Mouse (Mus musculus) olfactory bulb, adult 2 months (tissue): ENCODE measurements at regions not wholly inside any gene's neighbourhood (a gene's known extent, or its start where the extent isn't known, plus 50 kb on each side); places are given as distances from the start of the nearest gene placed in this dataset.

Experiments used
- CTCF ChIP-seq: fragments of 200-500 bp; IDR thresholded peaks from 2 replicates; pipeline ENCODE4 v1.5.1; 2012; ENCODE audit warnings: low read depth, mild to moderate bottlenecking, low read length, moderate library complexity; ENCODE audit not compliant: insufficient read depth
- POLR2A ChIP-seq: fragments of 200-500 bp; IDR thresholded peaks from 2 replicates; pipeline ENCODE4 v1.6.1; 2012; ENCODE audit warnings: mild to moderate bottlenecking, low read depth, low read length, moderate library complexity; ENCODE audit not compliant: insufficient read depth

DNA sequence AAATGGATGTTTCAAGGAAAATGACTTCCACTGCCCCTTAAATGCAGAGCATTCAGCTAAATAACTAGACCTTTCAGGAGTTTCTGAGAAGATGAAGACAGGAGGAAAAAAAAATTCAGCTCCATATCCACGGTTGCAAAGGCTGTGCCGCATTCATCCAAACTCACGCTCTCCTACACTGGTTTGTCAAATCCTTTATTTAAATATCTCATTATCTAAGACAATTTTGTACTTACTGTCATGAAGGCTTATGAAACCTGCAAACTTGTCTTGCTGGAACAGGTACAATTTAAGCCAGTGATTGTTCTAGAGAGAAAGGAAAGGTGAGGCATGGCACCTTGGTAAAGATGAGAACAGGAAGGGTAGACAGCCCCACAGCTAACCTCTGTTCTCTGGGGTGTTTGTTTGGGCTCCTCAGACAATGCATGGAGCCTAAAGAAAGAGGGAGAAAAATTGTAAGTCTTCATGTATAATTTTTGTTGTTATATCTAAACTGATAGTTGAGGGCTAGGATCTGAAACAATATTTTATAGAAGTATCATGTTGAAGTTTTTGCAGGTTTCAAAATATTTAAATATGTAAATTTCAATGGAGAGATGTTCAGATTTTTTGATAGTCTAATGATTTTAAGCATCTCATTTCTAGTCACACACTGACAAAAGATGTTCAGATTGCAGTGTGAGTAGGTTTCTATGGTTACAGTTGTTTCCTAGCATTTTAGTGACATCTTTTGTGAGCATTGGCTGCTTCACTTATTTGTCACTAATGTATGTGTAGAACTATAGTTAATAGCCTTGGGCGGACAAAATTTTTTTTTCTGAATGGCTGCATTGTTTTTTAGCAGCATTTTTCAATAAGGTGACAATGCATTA, 321.2 kb upstream of the Prkd1 start:
- TF ChIP-seq CTCF (no peak), POLR2A (no peak)
